Comparison of ENCODE assay signal across 11 mouse cellular contexts in genomic region chr19:16214946-16215345, GRCm38 (mm10).
DNase-seq lines count a peak whose midpoint lies in the region; ATAC-seq lines count a peak whose summit lies in the region.
"Had no signal": no experiment of that assay in that cellular context is flagged by ENCODE, and none has a peak within 500 bp of the region (broad histone marks: within the 10 kb centered on the region; RNA-seq: fewer than 3 reads in every experiment).

No protein-coding gene starts in this region.

- ATAC-seq in forebrain, embryonic 15.5 days (replicated peaks): no peak
- ATAC-seq in forebrain, embryonic 14.5 days: no peak

- no peak overlapping the region for H3K4me2 ChIP-seq in forebrain, embryonic 15.5 days (replicated peaks)
- H3K4me2 ChIP-seq in forebrain, embryonic 14.5 days (ENCODE audit: low read length): no peak overlapping the region
- H3K4me2 ChIP-seq: limb, embryonic 12.5 days; neural tube, embryonic 12.5 days had no signal

- H3K27me3 ChIP-seq in forebrain, embryonic 15.5 days: no peaks in the 10 kb centered on the region
- no peaks in the 10 kb centered on the region for H3K27me3 ChIP-seq in forebrain, embryonic 14.5 days (replicated peaks; ENCODE audit: control insufficient read depth, insufficient read depth, low read length)
- H3K27me3 ChIP-seq: limb, embryonic 12.5 days; neural tube, embryonic 12.5 days had no signal

- H3K9me3 ChIP-seq in forebrain, embryonic 15.5 days: no peaks in the 10 kb centered on the region
- H3K9me3 ChIP-seq in forebrain, embryonic 14.5 days (replicated peaks; ENCODE audit: control insufficient read depth, low read length): no peaks in the 10 kb centered on the region
- H3K9me3 ChIP-seq: limb, embryonic 12.5 days; neural tube, embryonic 12.5 days had no signal

- intact Hi-C loops in heart, postnatal 10 days (cut with DNase I): no loop called here

- 76% methylated on average over 6 of the region's 6 CpGs for WGBS in forebrain, embryonic 15.5 days
- WGBS in forebrain, embryonic 14.5 days: 80% methylated on average over 6 of the region's 6 CpGs

- no peak overlapping the region for H3K9ac ChIP-seq in forebrain, embryonic 15.5 days (replicated peaks)
- no peak overlapping the region for H3K9ac ChIP-seq in forebrain, embryonic 14.5 days (ENCODE audit: low read length)
- H3K9ac ChIP-seq: forebrain, postnatal 0 days; limb, embryonic 12.5 days; neural tube, embryonic 12.5 days had no signal

- no peak overlapping the region for H3K4me3 ChIP-seq in forebrain, embryonic 15.5 days
- no peak overlapping the region for H3K4me3 ChIP-seq in forebrain, embryonic 14.5 days (ENCODE audit: low read depth, low read length)
- H3K4me3 ChIP-seq: limb, embryonic 12.5 days; neural tube, embryonic 12.5 days had no signal

- DNase-seq in forebrain, embryonic 14.5 days (ENCODE audit: low spot score): no peak
- peak; percentile 76 for DNase-seq in adrenal gland, adult 2 months
- DNase-seq in heart, postnatal 10 days: peak; percentile 83 to 85
- peak; percentile 87 for DNase-seq in lung, postnatal 25 days (ENCODE audit: low spot score)
- DNase-seq in spleen, postnatal 4 days (ENCODE audit: low spot score in 2 of 2): no peak
- no peak for DNase-seq in right cerebral cortex, postnatal 25 days
- DNase-seq in cerebellum, postnatal 4 days (ENCODE audit: low spot score in 2 of 2): no peak
- DNase-seq: forebrain, postnatal 0 days had no signal

- peaks cover 27% of the 10 kb centered on the region for H3K4me1 ChIP-seq in forebrain, embryonic 15.5 days
- H3K4me1 ChIP-seq in forebrain, embryonic 14.5 days (ENCODE audit: control insufficient read depth, insufficient read depth, low read length): peaks cover 7% of the 10 kb centered on the region; the same call in 1 of the 2 replicates
- H3K4me1 ChIP-seq: neural tube, embryonic 12.5 days had no signal

- H3K36me3 ChIP-seq in forebrain, embryonic 15.5 days: no peaks in the 10 kb centered on the region
- H3K36me3 ChIP-seq in forebrain, embryonic 14.5 days (ENCODE audit: control insufficient read depth, insufficient read depth, low read length): peaks cover 5% of the 10 kb centered on the region; the same call in 1 of the 2 replicates

- H3K27ac ChIP-seq in forebrain, embryonic 15.5 days (replicated peaks): peak overlapping the region; percentile 65
- H3K27ac ChIP-seq in forebrain, embryonic 14.5 days (ENCODE audit: low read depth, low read length): no peak overlapping the region
- H3K27ac ChIP-seq: limb, embryonic 12.5 days; neural tube, embryonic 12.5 days had no signal

Comparison
In these comparisons a context has a peak if more than half of its experiments do, and no peak if none do; other contexts are left out.
1. DNase-seq: peak in adrenal gland, adult 2 months (single experiment), heart, postnatal 10 days (2 of 2) and lung, postnatal 25 days (single experiment); none in forebrain, embryonic 14.5 days (single experiment), spleen, postnatal 4 days (0 of 2), right cerebral cortex, postnatal 25 days (single experiment) and cerebellum, postnatal 4 days (0 of 2).